Mouse (Mus musculus): ENCODE measurements around the gene Prpf18.

DNA sequence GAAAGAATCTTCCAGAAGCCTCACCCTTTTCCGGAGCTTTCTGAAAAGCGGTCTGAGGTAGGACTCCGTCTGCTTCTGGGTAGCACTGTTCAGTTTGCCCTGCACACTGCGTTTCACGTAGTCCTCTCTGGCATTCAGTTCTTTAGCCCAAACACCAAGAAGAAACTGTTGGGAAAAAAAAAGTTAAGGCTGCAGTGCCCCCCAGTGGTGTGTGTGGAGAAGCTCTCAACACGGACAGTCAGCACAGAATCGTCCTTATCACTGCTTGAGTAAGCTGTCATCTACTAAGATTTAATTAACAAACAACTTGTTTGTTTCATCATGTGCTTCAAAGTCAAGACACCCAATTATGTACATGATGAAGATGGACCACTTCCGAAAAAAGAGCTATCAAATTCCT is 16.1 kb downstream of the Prpf18 start:
- TF ChIP-seq GATA1 (IDR thresholded peaks at IDR 0.05; ENCODE audit: low read length) (no peak), TAL1 (IDR thresholded peaks at IDR 0.05; ENCODE audit: low read length) (no peak)
